Mouse (Mus musculus): ENCODE measurements around the gene Jup.

GRCm38 (mm10) chr11:100371981-100372558, 25.5 kb downstream of the Jup start:
- TF ChIP-seq GATA1 (IDR thresholded peaks at IDR 0.05; ENCODE audit: borderline replicate concordance, low read length) (no peak), CTCF (IDR thresholded peaks at IDR 0.05; ENCODE audit: low read depth, low read length) (no peak)

All from G1E (cell line).